Mouse (Mus musculus) hindbrain, postnatal 0 days (tissue): ENCODE results near the gene Etfrf1. TPM values are rescaled to one million over a fixed set of nuclear protein-coding genes. Genes with fewer than 3 reads are reported as not detected.

Experiments
- ATAC-seq: fragments of 200-750 bp; cut with Nextera tagmentation; 2 replicates; pipeline ENCODE4 v1.8.0; 2017; ENCODE audit warnings: mild to moderate bottlenecking, moderate TSS enrichment, moderate library complexity
- DNase-seq: peaks from one replicate; pipeline ENCODE4 v3.0.0-alpha.2; 2015; ENCODE audit warnings: low spot score
- H3K27ac ChIP-seq: fragments of 300-500 bp; sonication (generic); 2 replicates; pipeline ENCODE4 v1.5.1; 2014; ENCODE audit warnings: mild to moderate bottlenecking
- H3K27me3 ChIP-seq: fragments of 300-500 bp; sonication (generic); 2 replicates; pipeline ENCODE4 v1.6.1; 2014; ENCODE audit warnings: low read length, mixed read lengths; ENCODE audit not compliant: insufficient read depth
- H3K36me3 ChIP-seq: fragments of 300-500 bp; sonication (generic); 2 replicates; pipeline ENCODE4 v1.6.1; 2014; ENCODE audit warnings: low read length, mixed read lengths; ENCODE audit not compliant: insufficient read depth
- H3K4me1 ChIP-seq: fragments of 300-500 bp; sonication (generic); 2 replicates; pipeline ENCODE4 v1.6.1; 2014; ENCODE audit warnings: antibody characterized with exemption, low read length, mixed read lengths; ENCODE audit not compliant: insufficient read depth
- H3K4me2 ChIP-seq: fragments of 300-500 bp; sonication (generic); 2 replicates; pipeline ENCODE4 v1.6.1; 2014; ENCODE audit warnings: low read depth, mild to moderate bottlenecking, low read length, moderate library complexity, mixed read lengths
- H3K4me3 ChIP-seq: fragments of 300-500 bp; sonication (generic); 2 replicates; pipeline ENCODE4 v1.5.1; 2014; ENCODE audit warnings: low read length
- H3K9ac ChIP-seq: fragments of 300-500 bp; sonication (generic); replicated peaks from 2 replicates; pipeline ENCODE4 v1.6.1; 2014; ENCODE audit warnings: mild to moderate bottlenecking, low read length, moderate library complexity, mixed read lengths
- H3K9me3 ChIP-seq: fragments of 300-500 bp; sonication (generic); 2 replicates; pipeline ENCODE4 v1.6.1; 2016; ENCODE audit warnings: low read length, mixed read lengths
- CTCF ChIP-seq: IDR thresholded peaks from 2 replicates; pipeline ENCODE4 v1.5.1; 2016; ENCODE audit warnings: antibody characterized with exemption, control low read depth, low read depth
- whole genome bisulfite sequencing: fragments of 180-500 bp; shearing (Covaris S2); extraction: QIAGEN DNeasy Blood & Tissue Kit; methylation state at CpG from one replicate; pipeline ENCODE4 v1.1.7; 2014; 5-methylcytosine and 5-hydroxymethylcytosine counted together
- polyA plus RNA-seq: library from polyadenylated mRNA; unstranded; fragments of >200 nt; fragmentation: Nextera tagmentation; extraction: Ambion mirVana; gene quantifications from 2 replicates; pipeline ENCODE4 v1.2.1, GENCODE M21; 2015
- total RNA-seq: library from RNA; depleted of rRNA; stranded (reverse); fragments of >200 nt; gene quantifications from 2 replicates; pipeline ENCODE4 v1.2.3, GENCODE M21; 2014

Gene Etfrf1
- total and polyA plus RNA-seq, 2 experiments from 2014 or later = 10.9 to 33.5 TPM

DNA sequence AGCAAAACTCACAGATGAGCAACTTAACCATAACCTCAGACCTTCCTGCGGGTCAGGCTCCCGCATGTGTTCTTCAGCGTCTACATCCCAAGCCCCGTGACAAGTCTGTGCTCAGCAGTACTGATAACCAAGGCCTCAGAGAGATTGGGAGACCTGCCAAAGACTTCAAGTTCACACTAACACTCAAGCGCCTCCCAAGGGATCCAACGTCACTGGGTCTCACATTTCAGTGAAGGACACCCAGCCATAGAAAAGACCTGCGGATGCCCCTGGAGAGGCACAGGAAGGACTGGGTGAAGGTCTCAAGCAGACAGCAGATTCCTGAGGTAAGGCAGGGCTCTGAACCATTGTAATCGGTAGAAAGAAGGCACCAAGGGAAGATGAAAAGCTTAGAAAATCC is 28.9 kb upstream of the Etfrf1 start:
- Histone ChIP-seq H3K4me2 (no peak overlapping the region), H3K4me1 (no peaks in the 10 kb centered on the region), H3K9me3 (no peaks in the 10 kb centered on the region), H3K9ac (no peak overlapping the region), H3K27me3 (no peaks in the 10 kb centered on the region), H3K36me3 (no peaks in the 10 kb centered on the region), H3K27ac (no peak overlapping the region), H3K4me3 (no peak overlapping the region)
- no peak for TF ChIP-seq CTCF
- 75% methylated on average over 8 of the region's 8 CpGs for WGBS
- DNase-seq (peak; percentile 25), ATAC-seq (no peak)

DNA sequence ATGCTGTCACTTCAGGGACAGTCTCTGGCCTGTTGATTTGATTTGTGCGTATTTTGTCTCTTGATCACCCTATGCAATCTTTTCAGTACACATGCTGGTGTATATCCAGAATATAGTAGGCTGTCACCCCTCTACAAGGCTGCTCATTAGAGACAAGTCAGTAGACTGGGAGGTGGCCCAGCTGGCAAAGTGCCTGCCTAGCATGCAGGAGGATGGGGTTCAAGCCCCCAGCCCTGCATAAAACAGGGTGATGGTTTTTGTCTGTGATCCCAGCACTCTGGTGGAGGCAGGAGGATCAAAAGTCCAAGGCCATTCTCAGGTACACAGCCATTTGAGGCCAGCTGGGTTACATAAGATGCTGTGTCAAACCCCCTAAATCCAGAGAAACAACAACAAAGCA is 24.8 kb upstream of the Etfrf1 start:
- DNase-seq (no peak), ATAC-seq (no peak)
- H3K27me3 ChIP-seq = no peaks in the 10 kb centered on the region
- no peaks in the 10 kb centered on the region for H3K36me3 ChIP-seq
- TF ChIP-seq CTCF = no peak
- no peak overlapping the region for H3K27ac ChIP-seq
- no peaks in the 10 kb centered on the region for H3K9me3 ChIP-seq
- no peak overlapping the region for H3K9ac ChIP-seq
- no peak overlapping the region for H3K4me2 ChIP-seq
- 91% methylated on average over 1 of the region's 1 CpGs for WGBS
- no peak overlapping the region for H3K4me3 ChIP-seq
- no peaks in the 10 kb centered on the region for H3K4me1 ChIP-seq

DNA sequence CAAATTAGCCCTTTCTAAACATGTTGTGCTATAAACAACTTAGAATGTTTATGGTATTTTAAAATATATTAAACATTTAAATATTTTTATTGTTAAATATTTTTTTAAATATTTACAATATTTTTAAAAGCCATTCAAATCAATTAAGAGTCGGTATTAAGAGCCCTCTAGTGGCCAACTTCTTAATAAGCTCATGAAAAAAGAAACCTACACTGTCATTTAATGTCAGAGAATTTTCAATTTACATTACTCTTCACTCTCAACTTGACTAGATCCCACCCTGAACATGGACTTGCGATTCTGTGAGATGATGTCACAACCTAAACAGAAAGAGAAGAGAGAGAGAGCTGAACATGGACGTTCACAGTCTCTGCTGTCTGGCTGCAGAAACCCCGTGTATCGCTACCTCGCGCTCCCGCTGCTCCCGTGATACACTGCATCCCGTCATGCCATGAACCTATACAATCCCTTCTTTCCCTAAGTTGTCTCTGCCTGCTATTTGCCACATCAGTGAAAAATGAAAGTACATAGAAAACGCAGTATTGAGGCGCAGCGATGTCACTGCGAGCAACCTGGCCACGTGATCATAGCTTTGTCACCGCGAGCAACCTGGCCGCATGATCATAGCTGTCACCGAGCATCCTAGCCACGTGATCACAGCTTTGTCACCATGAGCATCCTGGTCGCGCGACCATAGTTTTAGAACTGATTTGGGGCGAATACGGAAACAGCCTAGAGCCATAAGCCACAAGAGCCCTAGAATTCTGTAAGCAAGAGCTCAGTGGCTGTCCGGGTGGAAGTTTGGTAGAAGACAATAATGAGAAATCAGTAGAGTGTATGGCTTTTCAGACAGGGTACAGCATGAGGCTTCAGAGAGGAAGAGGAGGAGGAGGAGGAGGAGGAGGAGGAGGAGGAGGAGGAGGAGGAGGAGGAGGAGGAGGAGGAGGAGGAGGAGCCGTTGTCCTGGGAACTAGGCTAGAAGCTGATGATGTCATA is 23.5 kb upstream of the Etfrf1 start:
- no peaks in the 10 kb centered on the region for H3K9me3 ChIP-seq
- peak overlapping the region; percentile 44 for H3K4me2 ChIP-seq
- H3K27me3 ChIP-seq = no peaks in the 10 kb centered on the region
- no peaks in the 10 kb centered on the region for H3K36me3 ChIP-seq
- WGBS = 56% methylated on average over 27 of the region's 27 CpGs
- peak overlapping the region; percentile 48; the same call in 1 of the 2 replicates for H3K27ac ChIP-seq
- peak; percentile 50 for TF ChIP-seq CTCF
- peak; percentile 76 for DNase-seq
- H3K4me3 ChIP-seq = peak overlapping the region; percentile 23
- no peaks in the 10 kb centered on the region for H3K4me1 ChIP-seq
- H3K9ac ChIP-seq = no peak overlapping the region; the same call in 1 of the 2 replicates
- peak; percentile 87 for ATAC-seq

DNA sequence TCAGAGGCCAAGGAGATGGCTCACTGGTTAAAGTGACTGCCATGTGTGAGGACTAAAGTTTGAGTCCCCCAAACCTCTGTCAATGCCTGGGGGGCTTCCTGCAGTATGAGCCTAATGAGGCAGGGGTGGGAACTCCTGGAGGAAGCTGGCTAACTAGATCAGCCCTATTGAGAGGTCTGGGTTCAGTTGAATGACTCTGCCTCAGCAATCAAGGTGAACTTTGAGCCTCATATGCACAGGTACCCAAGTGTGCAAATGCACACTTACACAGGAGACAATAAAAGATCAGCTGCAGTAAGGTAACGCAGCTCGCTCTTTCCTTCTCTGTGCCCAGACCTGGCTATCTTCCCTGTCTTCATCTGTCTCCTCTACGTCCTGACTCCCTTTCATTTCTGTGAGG is 17.9 kb upstream of the Etfrf1 start:
- Histone ChIP-seq H3K27ac (no peak overlapping the region), H3K4me1 (no peaks in the 10 kb centered on the region), H3K4me2 (no peak overlapping the region), H3K9me3 (no peaks in the 10 kb centered on the region), H3K4me3 (no peak overlapping the region), H3K9ac (no peak overlapping the region), H3K36me3 (no peaks in the 10 kb centered on the region), H3K27me3 (no peaks in the 10 kb centered on the region)
- WGBS = 85% methylated on average over 3 of the region's 3 CpGs
- DNase-seq (no peak), ATAC-seq (no peak)
- no peak for TF ChIP-seq CTCF

DNA sequence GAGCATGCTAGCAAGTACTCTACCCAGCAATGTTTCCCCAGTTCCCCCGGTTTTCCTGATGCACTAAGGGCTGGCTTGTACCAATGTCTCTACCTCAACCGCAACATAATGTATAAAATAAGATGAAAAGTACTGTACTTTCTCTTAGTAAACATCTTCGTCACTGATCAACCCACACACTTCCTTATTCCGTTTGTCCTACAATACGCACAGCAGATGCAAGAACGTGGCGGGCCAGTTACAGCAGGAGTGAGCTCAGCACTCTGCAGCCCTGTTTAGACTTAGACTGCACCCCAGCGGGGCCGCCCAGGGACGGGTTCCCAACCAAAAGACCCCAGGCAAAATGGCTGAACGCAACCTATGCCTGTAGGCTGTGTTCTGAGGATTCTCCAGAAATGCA is 17.5 kb upstream of the Etfrf1 start:
- Histone ChIP-seq H3K4me1 (no peaks in the 10 kb centered on the region), H3K4me2 (no peak overlapping the region), H3K9ac (no peak overlapping the region), H3K4me3 (no peak overlapping the region), H3K27me3 (no peaks in the 10 kb centered on the region), H3K27ac (no peak overlapping the region), H3K9me3 (no peaks in the 10 kb centered on the region), H3K36me3 (no peaks in the 10 kb centered on the region)
- no peak for DNase-seq
- no peak for TF ChIP-seq CTCF
- WGBS = 82% methylated on average over 11 of the region's 11 CpGs
- no peak for ATAC-seq

DNA sequence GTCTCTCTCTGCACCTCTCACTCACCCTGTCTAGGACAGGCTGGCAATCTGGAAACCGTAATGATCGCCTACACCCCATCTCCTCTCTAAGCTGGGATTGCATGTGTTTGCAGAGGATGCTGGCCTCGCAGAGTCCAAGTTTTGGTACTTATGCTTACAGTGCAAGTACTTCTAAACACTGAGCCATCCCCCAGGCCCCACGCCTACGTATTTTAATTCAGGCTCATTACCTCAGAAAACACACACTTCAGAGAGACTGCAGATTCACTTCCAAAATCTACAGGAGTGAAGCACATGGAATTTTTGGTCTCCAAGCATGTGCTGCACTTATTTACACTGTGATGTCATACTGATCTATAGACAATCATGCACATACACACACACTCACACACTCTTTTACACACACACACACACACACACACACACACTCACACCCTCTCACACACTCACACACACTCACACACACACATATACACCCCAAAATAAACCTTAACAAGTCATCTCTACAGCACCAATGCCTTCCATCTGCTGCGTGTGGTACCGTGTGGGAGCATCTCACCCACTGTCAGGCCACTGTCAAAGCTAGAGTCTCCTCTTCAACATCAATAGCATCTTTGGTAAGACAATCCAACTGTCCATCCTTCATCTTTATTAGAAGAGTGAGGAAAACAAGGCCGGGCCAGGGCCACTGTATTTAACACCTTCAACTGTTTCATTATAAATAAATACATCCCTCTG is 12.8 kb upstream of the Etfrf1 start:
- Histone ChIP-seq H3K27ac (no peak overlapping the region), H3K4me3 (no peak overlapping the region), H3K9me3 (no peaks in the 10 kb centered on the region), H3K27me3 (no peaks in the 10 kb centered on the region), H3K9ac (no peak overlapping the region), H3K4me2 (no peak overlapping the region), H3K36me3 (no peaks in the 10 kb centered on the region), H3K4me1 (no peaks in the 10 kb centered on the region)
- no peak for DNase-seq
- WGBS = 93% methylated on average over 8 of the region's 8 CpGs
- no peak for ATAC-seq
- TF ChIP-seq CTCF = no peak
